Mouse (Mus musculus) liver, embryonic 12.5 days (tissue): ENCODE data around the gene Actr3. TPM values are rescaled to one million over a fixed set of nuclear protein-coding genes. Genes with fewer than 3 reads are reported as not detected.
"Not testable (repeated sequence)": the region's sequence is repeated elsewhere in the genome, so short reads cannot be mapped to it uniquely, and the experiment has no call there.

Source experiments
- ATAC-seq: fragments of 200-750 bp; cut with Nextera tagmentation; 2 replicates; pipeline ENCODE4 v1.8.0; 2017; ENCODE audit warnings: moderate number of reproducible peaks, mild to moderate bottlenecking, moderate library complexity
- H3K27ac ChIP-seq: fragments of 300-500 bp; sonication (generic); 2 replicates; pipeline ENCODE4 v1.5.1; 2016; ENCODE audit warnings: mild to moderate bottlenecking
- H3K27me3 ChIP-seq: fragments of 300-500 bp; sonication (generic); replicated peaks from 2 replicates; pipeline ENCODE4 v1.6.1; 2016; ENCODE audit warnings: mild to moderate bottlenecking, moderate library complexity
- H3K36me3 ChIP-seq: fragments of 300-500 bp; sonication (generic); 2 replicates; pipeline ENCODE4 v1.6.1; 2016; ENCODE audit warnings: mild to moderate bottlenecking, moderate library complexity
- H3K4me1 ChIP-seq: fragments of 300-500 bp; sonication (generic); 2 replicates; pipeline ENCODE4 v1.6.1; 2016
- H3K4me2 ChIP-seq: fragments of 300-500 bp; sonication (generic); 2 replicates; pipeline ENCODE4 v1.6.1; 2016; ENCODE audit warnings: mild to moderate bottlenecking, moderate library complexity
- H3K4me3 ChIP-seq: fragments of 300-500 bp; sonication (generic); 2 replicates; pipeline ENCODE4 v1.5.1; 2016; ENCODE audit warnings: mild to moderate bottlenecking, moderate library complexity
- H3K9ac ChIP-seq: fragments of 300-500 bp; sonication (generic); 2 replicates; pipeline ENCODE4 v1.6.1; 2016; ENCODE audit warnings: mild to moderate bottlenecking, moderate library complexity
- H3K9me3 ChIP-seq: fragments of 300-500 bp; sonication (generic); replicated peaks from 2 replicates; pipeline ENCODE4 v1.6.1; 2016; ENCODE audit warnings: mild to moderate bottlenecking, moderate library complexity
- WGBS: fragments of 180-500 bp; shearing (Covaris S2); methylation state at CpG from one replicate; pipeline ENCODE4 v1.1.7; 2016; ENCODE audit not compliant: insufficient replicate concordance; 5-methylcytosine and 5-hydroxymethylcytosine counted together
- polyA plus RNA-seq: library from polyadenylated mRNA; unstranded; fragments of >200 nt; fragmentation: Nextera tagmentation; extraction: Ambion mirVana; gene quantifications from 2 replicates; pipeline ENCODE4 v1.2.1, GENCODE M21; 2016

Actr3 gene
- polyA plus RNA-seq, 1 experiment from 2014 or later = 177 TPM

- Histone ChIP-seq H3K4me2 (peak overlapping the region; percentile 71), H3K36me3 (0 out of 2 replicates have a peak, but pooled peaks cover 4% of the 10 kb centered on the region), H3K27me3 (no peaks in the 10 kb centered on the region), H3K4me3 (peak overlapping the region; percentile 92), H3K4me1 (peaks cover 59% of the 10 kb centered on the region), H3K9me3 (no peaks in the 10 kb centered on the region), H3K27ac (peak overlapping the region; percentile 97), H3K9ac (peak overlapping the region; percentile 95)
- under 1% methylated on average over 25 of the region's 25 CpGs for WGBS
- ATAC-seq = 0 out of 2 replicates have a peak, but pooled peaks have one; percentile 17
These were observed 984 bp downstream of the Actr3 start for GRCm38 (mm10) chr1:125434485-125435001.

- no peak for ATAC-seq
- no peaks in the 10 kb centered on the region for H3K9me3 ChIP-seq
- no peak overlapping the region for H3K4me3 ChIP-seq
- 0 out of 2 replicates have a peak, but pooled peaks cover 6% of the 10 kb centered on the region for H3K36me3 ChIP-seq
- WGBS = 40% methylated on average over 4 of the region's 4 CpGs
- H3K27ac ChIP-seq = no peak overlapping the region
- H3K9ac ChIP-seq = no peak overlapping the region
- peaks cover 75% of the 10 kb centered on the region for H3K4me1 ChIP-seq
- peak overlapping the region; percentile 44 for H3K4me2 ChIP-seq
- no peaks in the 10 kb centered on the region for H3K27me3 ChIP-seq
These were observed 4.2 kb downstream of the Actr3 start for GRCm38 (mm10) chr1:125431286-125431685.

- no peak overlapping the region for H3K4me3 ChIP-seq
- H3K9ac ChIP-seq = 0 out of 2 replicates have a peak overlapping the region, but pooled peaks have one; percentile 22
- peaks cover 74% of the 10 kb centered on the region for H3K4me1 ChIP-seq
- 0 out of 2 replicates have a peak, but pooled peaks cover 6% of the 10 kb centered on the region for H3K36me3 ChIP-seq
- no peak for ATAC-seq
- H3K4me2 ChIP-seq = peak overlapping the region; percentile 44
- WGBS = 24% methylated on average over 7 of the region's 7 CpGs
- H3K27ac ChIP-seq = 0 out of 2 replicates have a peak overlapping the region, but pooled peaks have one; percentile 30
- no peaks in the 10 kb centered on the region for H3K9me3 ChIP-seq
- no peaks in the 10 kb centered on the region for H3K27me3 ChIP-seq
These were observed 4.8 kb downstream of the Actr3 start for GRCm38 (mm10) chr1:125430737-125431136.

- H3K4me2 ChIP-seq = no peak overlapping the region
- H3K27ac ChIP-seq = no peak overlapping the region
- H3K4me1 ChIP-seq = peaks cover 79% of the 10 kb centered on the region
- 60% methylated on average over 4 of the region's 4 CpGs for WGBS
- no peaks in the 10 kb centered on the region for H3K9me3 ChIP-seq
- ATAC-seq = no peak
- H3K36me3 ChIP-seq = 0 out of 2 replicates have a peak, but pooled peaks cover 6% of the 10 kb centered on the region
- no peak overlapping the region for H3K9ac ChIP-seq
- H3K4me3 ChIP-seq = no peak overlapping the region
- H3K27me3 ChIP-seq = no peaks in the 10 kb centered on the region
These were observed 5.5 kb downstream of the Actr3 start for GRCm38 (mm10) chr1:125429984-125430383.

- no peak for ATAC-seq
- H3K36me3 ChIP-seq = 0 out of 2 replicates have a peak, but pooled peaks cover 6% of the 10 kb centered on the region
- H3K4me2 ChIP-seq = no peak overlapping the region
- H3K27me3 ChIP-seq = no peaks in the 10 kb centered on the region
- H3K9me3 ChIP-seq = no peaks in the 10 kb centered on the region
- H3K4me1 ChIP-seq = peaks cover 75% of the 10 kb centered on the region
- no peak overlapping the region for H3K4me3 ChIP-seq
- no peak overlapping the region for H3K9ac ChIP-seq
- 56% methylated on average over 2 of the region's 2 CpGs for WGBS
- no peak overlapping the region for H3K27ac ChIP-seq
These were observed 7.2 kb downstream of the Actr3 start for GRCm38 (mm10) chr1:125428315-125428714.

GRCm38 (mm10) chr1:125426387-125427045 is 9.0 kb downstream of the Actr3 start:
- H3K27ac ChIP-seq = no peak overlapping the region
- H3K9me3 ChIP-seq = no peaks in the 10 kb centered on the region
- peaks cover 58% of the 10 kb centered on the region for H3K4me1 ChIP-seq
- no peak overlapping the region for H3K4me3 ChIP-seq
- H3K27me3 ChIP-seq = no peaks in the 10 kb centered on the region
- H3K4me2 ChIP-seq = no peak overlapping the region
- no peak overlapping the region for H3K9ac ChIP-seq
- ATAC-seq = no peak
- 54% methylated on average over 2 of the region's 2 CpGs for WGBS
- H3K36me3 ChIP-seq = peaks cover 7% of the 10 kb centered on the region; the same call in 1 of the 2 replicates

GRCm38 (mm10) chr1:125419906-125420305 is 15.6 kb downstream of the Actr3 start:
- WGBS = 43% methylated on average over 2 of the region's 2 CpGs

GRCm38 (mm10) chr1:125418732-125419131 is 16.8 kb downstream of the Actr3 start:
- peaks cover 3% of the 10 kb centered on the region; the same call in 1 of the 2 replicates for H3K4me1 ChIP-seq
- H3K9ac ChIP-seq = no peak overlapping the region
- peaks cover 33% of the 10 kb centered on the region for H3K36me3 ChIP-seq
- peak; percentile 55 for ATAC-seq
- H3K27me3 ChIP-seq = no peaks in the 10 kb centered on the region
- H3K4me2 ChIP-seq = no peak overlapping the region
- no peaks in the 10 kb centered on the region for H3K9me3 ChIP-seq
- no peak overlapping the region for H3K27ac ChIP-seq
- WGBS = 77% methylated on average over 4 of the region's 4 CpGs
- no peak overlapping the region for H3K4me3 ChIP-seq

More at GRCm38 (mm10) chr1:125419906-125420305, 15.6 kb downstream of the Actr3 start:
- no peak overlapping the region for H3K9ac ChIP-seq
- no peak overlapping the region for H3K4me2 ChIP-seq
- no peaks in the 10 kb centered on the region for H3K9me3 ChIP-seq
- no peak overlapping the region for H3K4me3 ChIP-seq
- peak; percentile 44; the same call in 1 of the 2 replicates for ATAC-seq
- H3K27ac ChIP-seq = no peak overlapping the region
- H3K36me3 ChIP-seq = peaks cover 25% of the 10 kb centered on the region
- H3K27me3 ChIP-seq = no peaks in the 10 kb centered on the region
- H3K4me1 ChIP-seq = peaks cover 3% of the 10 kb centered on the region

- no peaks in the 10 kb centered on the region for H3K27me3 ChIP-seq
- H3K9me3 ChIP-seq = no peaks in the 10 kb centered on the region
- no peak overlapping the region for H3K4me2 ChIP-seq
- 89% methylated on average over 6 of the region's 6 CpGs for WGBS
- H3K9ac ChIP-seq = no peak overlapping the region
- H3K4me3 ChIP-seq = no peak overlapping the region
- H3K27ac ChIP-seq = no peak overlapping the region
- peaks cover 74% of the 10 kb centered on the region for H3K36me3 ChIP-seq
- ATAC-seq = no peak
- no peaks in the 10 kb centered on the region for H3K4me1 ChIP-seq
These were observed 28.3 kb downstream of the Actr3 start for GRCm38 (mm10) chr1:125407220-125407619.

- Histone ChIP-seq H3K9ac (no peak overlapping the region), H3K4me3 (no peak overlapping the region), H3K27ac (no peak overlapping the region), H3K9me3 (no peaks in the 10 kb centered on the region), H3K36me3 (peaks cover 80% of the 10 kb centered on the region), H3K4me1 (no peaks in the 10 kb centered on the region), H3K27me3 (no peaks in the 10 kb centered on the region), H3K4me2 (no peak overlapping the region)
- no peak for ATAC-seq
- 83% methylated on average over 1 of the region's 1 CpGs for WGBS
These were observed 40.1 kb downstream of the Actr3 start for GRCm38 (mm10) chr1:125395391-125395790.

GRCm38 (mm10) chr1:125393324-125393723 is 42.2 kb downstream of the Actr3 start:
- H3K4me1 ChIP-seq = not testable (repeated sequence)

GRCm38 (mm10) chr1:125390065-125390754 is 45.3 kb downstream of the Actr3 start:
- not testable (repeated sequence) for ATAC-seq, H3K27ac ChIP-seq, H3K9me3 ChIP-seq, H3K4me3 ChIP-seq, H3K4me1 ChIP-seq, H3K4me2 ChIP-seq, H3K27me3 ChIP-seq, H3K9ac ChIP-seq
- H3K36me3 ChIP-seq = peaks cover 30% of the 10 kb centered on the region
- WGBS = 59% methylated on average over 4 of the region's 4 CpGs

More at GRCm38 (mm10) chr1:125393324-125393723, 42.2 kb downstream of the Actr3 start:
- H3K27me3 ChIP-seq, H3K27ac ChIP-seq, ATAC-seq, H3K9ac ChIP-seq, H3K9me3 ChIP-seq, H3K4me3 ChIP-seq, H3K4me2 ChIP-seq: not testable (repeated sequence)
- H3K36me3 ChIP-seq = peaks cover 59% of the 10 kb centered on the region
- WGBS = 70% methylated on average over 5 of the region's 5 CpGs
